Mouse (Mus musculus) limb, embryonic 13.5 days (tissue): ENCODE results near the gene Plcg2. TPM values are rescaled to one million over a fixed set of nuclear protein-coding genes. Genes with fewer than 3 reads are reported as not detected.

Experiments
- microRNA-seq: library from miRNA; unstranded; fragments of <30 nt; microRNA quantifications from one replicate; pipeline ENCODE4, GENCODE M21; 2016
- polyA plus RNA-seq: library from polyadenylated mRNA; unstranded; fragments of >200 nt; fragmentation: Nextera tagmentation; extraction: Ambion mirVana; gene quantifications from 2 replicates; pipeline ENCODE4 v1.2.1, GENCODE M21; 2015

Plcg2 gene
- polyA plus RNA-seq, 1 experiment from 2014 or later = 3.5 TPM

Small RNAs within 50 kb of the gene (microRNA-seq; reads per million reads assigned to microRNA genes)
- gene Gm27361 = not detected
- not detected for gene Mir7077
- not detected for gene Mir7078

Other genes starting within 250 kb of the Plcg2 start
- gene Cmip, start 241.2 kb upstream of the Plcg2 start, polyA plus RNA-seq = 13.9 and 14.3 TPM in 2 replicates
- gene Sdr42e1, start 175.4 kb downstream of the Plcg2 start, polyA plus RNA-seq = 1.5 and 1.9 TPM in 2 replicates
- gene Hsd17b2, start 203.6 kb downstream of the Plcg2 start, polyA plus RNA-seq = 0.19 TPM in 1 of 2 replicates, not detected in the other